Mouse (Mus musculus): ENCODE data around the gene Srcap. TPM values are rescaled to one million over a fixed set of nuclear protein-coding genes. Genes with fewer than 3 reads are reported as not detected.
"Not testable (repeated sequence)": the region's sequence is repeated elsewhere in the genome, so short reads cannot be mapped to it uniquely, and the experiment has no call there.

Srcap gene
- total and polyA plus RNA-seq, 2 experiments from 2014 or later: 16.1 to 29.3 TPM

DNA sequence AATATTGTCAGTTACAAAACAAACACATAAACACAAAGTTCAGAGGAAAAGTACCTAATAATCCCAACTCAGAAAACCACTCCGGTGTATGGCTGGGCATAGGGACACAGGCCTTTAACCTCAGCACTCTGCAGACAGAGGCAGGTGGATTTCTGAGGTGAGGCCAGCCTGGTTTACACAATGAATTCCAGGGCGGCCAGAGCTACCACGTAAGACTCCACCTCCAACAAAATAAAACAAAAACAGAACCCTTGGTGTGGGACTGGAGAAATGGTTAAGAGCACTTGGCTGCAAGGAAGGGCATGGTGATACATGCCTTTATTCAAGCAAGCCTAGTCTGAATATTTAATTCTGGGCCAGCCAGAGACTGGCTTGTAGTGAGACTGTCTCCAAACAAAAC lies 19.9 kb upstream of the Srcap start:
- no peaks in the 10 kb centered on the region for H3K27me3 ChIP-seq (ENCODE audit: control insufficient read depth, insufficient read depth, low read length)
- DNase-seq (ENCODE audit: low spot score) (no peak), ATAC-seq (ENCODE audit: insufficient read depth, low read depth) (no peak)
- H3K4me2 ChIP-seq (ENCODE audit: low read depth, low read length): no peak overlapping the region
- no peak for TF ChIP-seq CTCF (IDR thresholded peaks at IDR 0.05; ENCODE audit: low read depth)
- no peak for TF ChIP-seq EP300 (IDR thresholded peaks at IDR 0.05; ENCODE audit: low read depth)
- no peak overlapping the region for H3K9ac ChIP-seq (replicated peaks; ENCODE audit: low read depth, low read length)
- peaks cover 54% of the 10 kb centered on the region for H3K36me3 ChIP-seq (replicated peaks; ENCODE audit: control insufficient read depth, insufficient read depth, low read length)
- 87% methylated on average over 3 of the region's 3 CpGs for WGBS
- no peaks in the 10 kb centered on the region for H3K9me3 ChIP-seq (replicated peaks; ENCODE audit: control insufficient read depth, low read length)
- H3K27ac ChIP-seq (ENCODE audit: low read depth): no peak overlapping the region
- H3K4me3 ChIP-seq (ENCODE audit: low read depth, low read length): no peak overlapping the region
- H3K4me1 ChIP-seq (ENCODE audit: control insufficient read depth, insufficient read depth): no peaks in the 10 kb centered on the region

DNA sequence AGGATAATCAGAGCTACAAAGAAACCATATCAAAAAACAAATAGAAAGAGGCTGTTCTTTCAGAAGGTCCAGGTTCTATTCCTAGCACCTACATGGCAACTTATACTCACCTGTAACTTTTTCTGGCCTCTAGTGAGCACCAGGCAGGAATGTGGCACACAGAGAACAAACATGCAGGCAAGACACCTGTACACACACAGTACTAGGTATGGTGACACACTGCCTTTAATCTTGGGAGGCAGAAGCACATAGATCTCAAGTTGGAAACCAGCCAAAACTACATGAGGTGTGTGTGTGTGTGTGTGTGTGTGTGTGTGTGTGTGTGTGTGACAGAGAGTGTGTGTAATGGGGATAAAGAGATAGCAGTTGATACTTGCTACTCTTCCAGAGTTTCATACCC lies 17.1 kb upstream of the Srcap start:
- Histone ChIP-seq H3K36me3 (replicated peaks; ENCODE audit: control insufficient read depth, insufficient read depth, low read length) (peaks cover 30% of the 10 kb centered on the region), H3K9ac (replicated peaks; ENCODE audit: low read depth, low read length) (no peak overlapping the region), H3K27ac (ENCODE audit: low read depth) (no peak overlapping the region), H3K27me3 (ENCODE audit: control insufficient read depth, insufficient read depth, low read length) (no peaks in the 10 kb centered on the region), H3K9me3 (replicated peaks; ENCODE audit: control insufficient read depth, low read length) (no peaks in the 10 kb centered on the region), H3K4me1 (ENCODE audit: control insufficient read depth, insufficient read depth) (no peaks in the 10 kb centered on the region), H3K4me3 (ENCODE audit: low read depth, low read length) (no peak overlapping the region), H3K4me2 (ENCODE audit: low read depth, low read length) (no peak overlapping the region)
- ATAC-seq (ENCODE audit: insufficient read depth, low read depth): no peak
- DNase-seq (ENCODE audit: low spot score): no peak
- TF ChIP-seq EP300 (IDR thresholded peaks at IDR 0.05; ENCODE audit: low read depth) (no peak), CTCF (IDR thresholded peaks at IDR 0.05; ENCODE audit: low read depth) (no peak)

DNA sequence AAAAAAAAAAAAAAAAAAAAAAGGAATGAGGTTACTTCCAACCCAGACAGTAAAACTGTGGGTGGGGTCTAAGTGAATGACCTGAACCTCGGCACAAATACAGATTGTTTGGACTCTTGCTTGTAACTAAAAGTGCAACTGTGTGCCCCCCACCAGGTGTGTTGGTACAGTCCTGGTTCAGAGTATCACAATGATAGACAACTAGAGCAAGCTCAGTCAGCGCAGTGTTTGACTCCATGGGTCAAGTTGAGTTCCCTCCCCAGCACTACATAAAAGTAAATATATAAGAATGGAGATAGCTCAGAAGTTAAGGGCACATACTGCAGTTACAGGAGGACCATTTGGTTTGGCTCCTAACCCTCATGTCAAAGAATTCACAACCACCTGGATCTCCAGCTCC lies 14.4 kb upstream of the Srcap start:
- WGBS: 86% methylated on average over 2 of the region's 2 CpGs

DNA sequence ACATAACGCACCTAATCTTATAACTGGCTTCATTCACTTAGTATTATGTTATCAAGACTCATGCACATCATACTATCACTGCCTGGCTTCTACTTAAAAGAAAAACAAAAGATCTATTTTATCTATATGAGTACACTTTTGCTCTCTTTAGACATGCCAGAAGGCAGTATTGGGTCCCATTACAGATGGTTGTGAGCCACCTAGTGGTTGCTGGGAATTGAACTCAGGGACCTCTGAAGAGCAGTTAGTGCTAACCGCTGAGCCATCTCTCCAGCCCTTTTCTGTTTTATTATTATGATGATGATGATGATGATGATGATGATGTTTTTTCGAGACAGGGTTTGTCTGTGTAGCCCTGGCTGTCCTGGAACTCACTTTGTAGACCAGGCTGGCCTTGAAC lies 13.4 kb upstream of the Srcap start:
- no peak overlapping the region for H3K9ac ChIP-seq (replicated peaks; ENCODE audit: low read depth, low read length)
- no peaks in the 10 kb centered on the region for H3K27me3 ChIP-seq (ENCODE audit: control insufficient read depth, insufficient read depth, low read length)
- DNase-seq (ENCODE audit: low spot score) (peak; percentile 13), ATAC-seq (ENCODE audit: insufficient read depth, low read depth) (no peak)
- 36% methylated on average over 3 of the region's 3 CpGs for WGBS
- H3K9me3 ChIP-seq (replicated peaks; ENCODE audit: control insufficient read depth, low read length): no peaks in the 10 kb centered on the region
- H3K4me3 ChIP-seq (ENCODE audit: low read depth, low read length): no peak overlapping the region
- no peak overlapping the region for H3K4me2 ChIP-seq (ENCODE audit: low read depth, low read length)
- no peaks in the 10 kb centered on the region for H3K36me3 ChIP-seq (replicated peaks; ENCODE audit: control insufficient read depth, insufficient read depth, low read length)
- no peaks in the 10 kb centered on the region for H3K4me1 ChIP-seq (ENCODE audit: control insufficient read depth, insufficient read depth)
- TF ChIP-seq CTCF (IDR thresholded peaks at IDR 0.05; ENCODE audit: low read depth) (peak; percentile 57), EP300 (IDR thresholded peaks at IDR 0.05; ENCODE audit: low read depth) (no peak)
- H3K27ac ChIP-seq (ENCODE audit: low read depth): no peak overlapping the region

More for the DNA sequence above, 14.4 kb upstream of the Srcap start:
- TF ChIP-seq EP300 (IDR thresholded peaks at IDR 0.05; ENCODE audit: low read depth) (no peak), CTCF (IDR thresholded peaks at IDR 0.05; ENCODE audit: low read depth) (no peak)
- no peaks in the 10 kb centered on the region for H3K4me1 ChIP-seq (ENCODE audit: control insufficient read depth, insufficient read depth)
- no peak overlapping the region for H3K4me2 ChIP-seq (ENCODE audit: low read depth, low read length)
- DNase-seq (ENCODE audit: low spot score) (no peak), ATAC-seq (ENCODE audit: insufficient read depth, low read depth) (no peak)
- H3K4me3 ChIP-seq (ENCODE audit: low read depth, low read length): no peak overlapping the region
- no peaks in the 10 kb centered on the region for H3K9me3 ChIP-seq (replicated peaks; ENCODE audit: control insufficient read depth, low read length)
- 0 out of 2 replicates have a peak, but pooled peaks cover 3% of the 10 kb centered on the region for H3K36me3 ChIP-seq (replicated peaks; ENCODE audit: control insufficient read depth, insufficient read depth, low read length)
- no peak overlapping the region for H3K27ac ChIP-seq (ENCODE audit: low read depth)
- H3K27me3 ChIP-seq (ENCODE audit: control insufficient read depth, insufficient read depth, low read length): no peaks in the 10 kb centered on the region
- H3K9ac ChIP-seq (replicated peaks; ENCODE audit: low read depth, low read length): no peak overlapping the region

DNA sequence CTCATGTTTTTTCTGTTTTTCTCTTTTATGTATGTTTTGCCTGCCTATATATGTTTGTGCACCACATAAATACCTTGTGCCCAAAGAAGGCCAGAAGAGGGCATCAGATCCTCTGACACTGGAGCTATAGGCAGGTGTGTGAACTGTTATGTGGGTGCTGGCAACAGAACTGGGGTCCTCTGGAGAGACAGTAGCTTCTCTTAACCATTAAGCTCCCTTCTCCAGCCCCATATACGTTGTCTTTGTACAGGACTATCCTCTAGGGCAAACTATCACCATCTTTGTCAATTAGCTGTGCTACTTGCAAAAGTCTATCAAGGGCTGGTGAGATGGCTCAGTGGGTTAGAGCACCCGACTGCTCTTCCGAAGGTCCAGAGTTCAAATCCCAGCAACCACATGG lies 3.5 kb upstream of the Srcap start:
- Histone ChIP-seq H3K27ac (ENCODE audit: low read depth) (no peak overlapping the region), H3K9ac (replicated peaks; ENCODE audit: low read depth, low read length) (no peak overlapping the region), H3K4me2 (ENCODE audit: low read depth, low read length) (no peak overlapping the region), H3K4me1 (ENCODE audit: control insufficient read depth, insufficient read depth) (peaks cover 7% of the 10 kb centered on the region; the same call in 1 of the 2 replicates), H3K27me3 (ENCODE audit: control insufficient read depth, insufficient read depth, low read length) (no peaks in the 10 kb centered on the region), H3K36me3 (replicated peaks; ENCODE audit: control insufficient read depth, insufficient read depth, low read length) (no peaks in the 10 kb centered on the region), H3K4me3 (ENCODE audit: low read depth, low read length) (no peak overlapping the region), H3K9me3 (replicated peaks; ENCODE audit: control insufficient read depth, low read length) (no peaks in the 10 kb centered on the region)
- ATAC-seq (ENCODE audit: insufficient read depth, low read depth) (no peak), DNase-seq (ENCODE audit: low spot score) (no peak)
- WGBS: 95% methylated on average over 3 of the region's 3 CpGs
- TF ChIP-seq EP300 (IDR thresholded peaks at IDR 0.05; ENCODE audit: low read depth) (no peak), CTCF (IDR thresholded peaks at IDR 0.05; ENCODE audit: low read depth) (no peak)

DNA sequence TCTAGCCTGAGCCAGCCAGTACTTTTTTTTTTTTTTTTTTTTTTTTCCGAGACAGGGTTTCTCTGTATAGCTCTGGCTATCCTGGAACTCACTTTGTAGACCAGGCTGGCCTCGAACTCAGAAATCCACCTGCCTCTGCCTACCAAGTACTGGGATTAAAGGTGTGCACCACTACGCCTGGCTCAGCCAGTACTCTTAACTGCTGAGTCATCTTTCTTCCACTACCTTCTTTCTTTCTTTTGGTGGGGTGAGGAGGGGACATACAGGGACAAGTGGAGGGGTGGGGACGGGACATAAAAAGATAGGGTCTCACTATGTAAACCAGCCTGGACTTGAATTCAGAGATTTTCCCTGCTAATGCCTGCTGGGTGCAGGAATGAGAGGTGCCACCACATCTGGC lies 2.0 kb upstream of the Srcap start:
- ATAC-seq (ENCODE audit: insufficient read depth, low read depth); DNase-seq (ENCODE audit: low spot score): not testable (repeated sequence)

More for the DNA sequence above, 2.0 kb upstream of the Srcap start:
- WGBS: 85% methylated on average over 3 of the region's 4 CpGs
- not testable (repeated sequence) for H3K27ac ChIP-seq (ENCODE audit: low read depth); H3K9me3 ChIP-seq (replicated peaks; ENCODE audit: control insufficient read depth, low read length); H3K4me2 ChIP-seq (ENCODE audit: low read depth, low read length); H3K4me3 ChIP-seq (ENCODE audit: low read depth, low read length); H3K9ac ChIP-seq (replicated peaks; ENCODE audit: low read depth, low read length); H3K27me3 ChIP-seq (ENCODE audit: control insufficient read depth, insufficient read depth, low read length); H3K36me3 ChIP-seq (replicated peaks; ENCODE audit: control insufficient read depth, insufficient read depth, low read length)
- peaks cover 12% of the 10 kb centered on the region for H3K4me1 ChIP-seq (ENCODE audit: control insufficient read depth, insufficient read depth)
